Mouse (Mus musculus): ENCODE measurements at regions not wholly inside any gene's neighbourhood (a gene's known extent, or its start where the extent isn't known, plus 50 kb on each side); places are given as distances from the start of the nearest gene placed in this dataset.

DNA sequence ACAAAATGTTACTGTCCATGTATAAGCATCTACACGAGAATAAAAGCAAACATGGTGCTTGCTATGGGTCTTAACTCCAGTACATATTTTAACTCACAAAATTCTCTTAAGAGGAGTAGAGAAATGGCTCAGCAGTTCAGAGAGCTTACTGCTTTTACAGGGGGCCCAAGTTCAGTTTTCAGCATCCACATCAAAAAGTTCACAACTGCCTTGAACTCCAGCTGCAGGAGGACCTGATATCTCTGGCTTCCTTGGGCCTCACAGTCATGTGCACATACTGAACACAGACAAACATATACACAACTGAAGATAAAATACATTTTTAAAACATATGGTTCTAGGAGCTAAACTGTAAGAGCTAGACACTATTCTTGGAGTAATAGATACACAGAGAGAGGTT, 161.0 kb upstream of the Tmtc1 start:
- no peaks in the 10 kb centered on the region for H3K27me3 ChIP-seq (replicated peaks; ENCODE audit: control insufficient read depth, insufficient read depth, low read length)
- H3K9ac ChIP-seq (replicated peaks; ENCODE audit: low read depth, low read length): no peak overlapping the region
- ATAC-seq: no peak
- H3K36me3 ChIP-seq (ENCODE audit: control insufficient read depth, insufficient read depth): no peaks in the 10 kb centered on the region
- WGBS: 75% methylated on average over 1 of the region's 1 CpGs
- no peak overlapping the region for H3K4me3 ChIP-seq (replicated peaks; ENCODE audit: low read length)
- no peaks in the 10 kb centered on the region for H3K4me1 ChIP-seq (replicated peaks; ENCODE audit: control insufficient read depth, insufficient read depth, low read length)
- no peaks in the 10 kb centered on the region for H3K9me3 ChIP-seq (ENCODE audit: control insufficient read depth, low read length)
- no peak overlapping the region for H3K4me2 ChIP-seq (ENCODE audit: low read length)
- H3K27ac ChIP-seq (ENCODE audit: low read length): no peak overlapping the region

DNA sequence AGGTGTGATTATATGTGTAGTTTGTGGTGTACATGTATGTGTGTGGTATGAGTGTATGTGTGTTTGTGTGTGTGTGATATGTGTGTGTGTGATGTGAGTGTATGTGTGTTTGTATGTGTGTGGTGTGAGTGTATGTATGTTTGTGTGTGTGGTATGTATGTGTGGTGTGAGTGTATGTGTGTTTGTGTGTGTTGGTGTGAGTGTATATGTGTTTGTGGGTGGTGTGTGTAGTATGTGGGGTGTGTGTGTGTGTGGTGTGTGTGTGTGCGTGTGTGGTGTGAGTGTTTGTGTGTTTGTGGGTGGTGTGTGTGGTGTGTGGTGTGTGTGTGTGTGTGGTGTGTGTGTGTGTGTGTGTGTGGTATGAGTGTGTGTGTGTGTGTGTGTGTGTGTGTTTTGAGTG, 160.6 kb upstream of the Tmtc1 start:
- no peak overlapping the region for H3K4me3 ChIP-seq (replicated peaks; ENCODE audit: low read length)
- no peak overlapping the region for H3K27ac ChIP-seq (ENCODE audit: low read length)
- H3K9me3 ChIP-seq (ENCODE audit: control insufficient read depth, low read length): no peaks in the 10 kb centered on the region
- H3K9ac ChIP-seq (replicated peaks; ENCODE audit: low read depth, low read length): no peak overlapping the region
- H3K36me3 ChIP-seq (ENCODE audit: control insufficient read depth, insufficient read depth): no peaks in the 10 kb centered on the region
- no peaks in the 10 kb centered on the region for H3K27me3 ChIP-seq (replicated peaks; ENCODE audit: control insufficient read depth, insufficient read depth, low read length)
- 0% methylated on average over 1 of the region's 1 CpGs for WGBS
- H3K4me1 ChIP-seq (replicated peaks; ENCODE audit: control insufficient read depth, insufficient read depth, low read length): no peaks in the 10 kb centered on the region
- peak; percentile 52; the same call in 1 of the 2 replicates for ATAC-seq
- H3K4me2 ChIP-seq (ENCODE audit: low read length): no peak overlapping the region

DNA sequence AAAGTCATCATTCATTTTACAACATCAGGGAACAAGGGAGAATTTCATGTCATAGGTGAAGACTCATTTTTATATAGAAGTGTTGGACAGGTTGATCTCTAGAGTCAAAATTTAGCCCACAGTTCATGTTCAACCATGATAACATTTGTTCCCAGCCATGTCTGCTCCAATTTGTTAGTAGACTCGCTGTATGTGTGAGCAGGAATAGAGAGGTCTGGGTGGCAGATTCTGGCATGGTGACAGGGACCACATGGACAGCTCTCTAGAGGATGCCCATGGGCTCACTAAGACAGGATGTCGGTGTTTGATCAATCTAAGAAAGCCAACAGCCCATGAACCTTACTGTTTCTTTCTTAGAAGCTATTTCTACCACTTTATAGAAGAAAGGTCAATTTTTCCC, 159.7 kb upstream of the Tmtc1 start:
- H3K9ac ChIP-seq (replicated peaks; ENCODE audit: low read depth, low read length): no peak overlapping the region
- no peak overlapping the region for H3K27ac ChIP-seq (ENCODE audit: low read length)
- no peaks in the 10 kb centered on the region for H3K36me3 ChIP-seq (ENCODE audit: control insufficient read depth, insufficient read depth)
- no peaks in the 10 kb centered on the region for H3K27me3 ChIP-seq (replicated peaks; ENCODE audit: control insufficient read depth, insufficient read depth, low read length)
- no peak overlapping the region for H3K4me3 ChIP-seq (replicated peaks; ENCODE audit: low read length)
- H3K4me1 ChIP-seq (replicated peaks; ENCODE audit: control insufficient read depth, insufficient read depth, low read length): peaks cover 5% of the 10 kb centered on the region
- WGBS: 93% methylated on average over 2 of the region's 2 CpGs
- ATAC-seq: no peak
- H3K9me3 ChIP-seq (ENCODE audit: control insufficient read depth, low read length): no peaks in the 10 kb centered on the region
- H3K4me2 ChIP-seq (ENCODE audit: low read length): no peak overlapping the region

DNA sequence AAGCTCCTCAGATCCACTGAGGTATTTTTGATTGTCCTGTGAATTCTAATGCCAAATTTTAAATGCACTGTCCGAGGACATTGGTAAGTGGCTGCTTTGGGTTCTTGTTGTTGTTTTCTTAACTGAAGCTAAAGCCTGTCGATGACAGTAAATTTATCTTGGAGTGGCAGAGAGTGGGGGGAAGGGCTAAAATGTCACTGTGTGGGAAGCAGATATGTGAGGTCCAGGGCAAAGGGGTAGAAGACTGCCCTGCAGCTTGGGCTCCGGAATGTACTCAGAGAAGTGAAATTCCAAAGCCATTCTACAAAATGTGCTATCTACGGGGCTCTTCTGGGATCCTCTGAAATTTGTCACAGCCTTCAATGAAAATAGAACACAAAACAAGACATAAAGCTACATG, 159.3 kb upstream of the Tmtc1 start:
- ATAC-seq: no peak
- Histone ChIP-seq H3K27me3 (replicated peaks; ENCODE audit: control insufficient read depth, insufficient read depth, low read length) (no peaks in the 10 kb centered on the region), H3K4me3 (replicated peaks; ENCODE audit: low read length) (no peak overlapping the region), H3K9me3 (ENCODE audit: control insufficient read depth, low read length) (no peaks in the 10 kb centered on the region), H3K36me3 (ENCODE audit: control insufficient read depth, insufficient read depth) (no peaks in the 10 kb centered on the region), H3K9ac (replicated peaks; ENCODE audit: low read depth, low read length) (no peak overlapping the region), H3K4me1 (replicated peaks; ENCODE audit: control insufficient read depth, insufficient read depth, low read length) (peaks cover 9% of the 10 kb centered on the region), H3K27ac (ENCODE audit: low read length) (no peak overlapping the region), H3K4me2 (ENCODE audit: low read length) (no peak overlapping the region)
- 88% methylated on average over 4 of the region's 4 CpGs for WGBS

DNA sequence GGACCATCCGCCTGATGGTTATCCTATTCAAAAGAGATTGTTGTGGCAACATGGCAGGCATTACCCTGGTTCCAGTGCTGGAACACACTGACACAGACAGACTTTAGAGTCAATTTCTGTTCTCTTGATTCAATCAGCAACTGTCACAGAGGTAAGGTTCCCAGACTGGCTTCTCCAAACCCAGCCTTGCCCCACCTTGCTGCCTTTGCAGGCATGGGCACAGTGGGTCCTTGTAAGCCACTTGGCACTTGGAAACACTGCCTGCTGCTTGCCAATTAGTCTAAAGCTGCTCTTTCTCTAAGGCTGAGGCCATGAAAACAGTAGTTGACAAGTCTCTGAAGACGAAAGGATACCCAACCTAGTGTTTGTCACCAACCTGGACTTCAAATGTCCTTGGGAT, 158.7 kb upstream of the Tmtc1 start:
- H3K9ac ChIP-seq (replicated peaks; ENCODE audit: low read depth, low read length): no peak overlapping the region
- H3K9me3 ChIP-seq (ENCODE audit: control insufficient read depth, low read length): no peaks in the 10 kb centered on the region
- H3K27me3 ChIP-seq (replicated peaks; ENCODE audit: control insufficient read depth, insufficient read depth, low read length): no peaks in the 10 kb centered on the region
- H3K36me3 ChIP-seq (ENCODE audit: control insufficient read depth, insufficient read depth): no peaks in the 10 kb centered on the region
- WGBS: 70% methylated on average over 2 of the region's 2 CpGs
- ATAC-seq: no peak
- peaks cover 10% of the 10 kb centered on the region for H3K4me1 ChIP-seq (replicated peaks; ENCODE audit: control insufficient read depth, insufficient read depth, low read length)
- H3K27ac ChIP-seq (ENCODE audit: low read length): no peak overlapping the region
- no peak overlapping the region for H3K4me2 ChIP-seq (ENCODE audit: low read length)
- no peak overlapping the region for H3K4me3 ChIP-seq (replicated peaks; ENCODE audit: low read length)

DNA sequence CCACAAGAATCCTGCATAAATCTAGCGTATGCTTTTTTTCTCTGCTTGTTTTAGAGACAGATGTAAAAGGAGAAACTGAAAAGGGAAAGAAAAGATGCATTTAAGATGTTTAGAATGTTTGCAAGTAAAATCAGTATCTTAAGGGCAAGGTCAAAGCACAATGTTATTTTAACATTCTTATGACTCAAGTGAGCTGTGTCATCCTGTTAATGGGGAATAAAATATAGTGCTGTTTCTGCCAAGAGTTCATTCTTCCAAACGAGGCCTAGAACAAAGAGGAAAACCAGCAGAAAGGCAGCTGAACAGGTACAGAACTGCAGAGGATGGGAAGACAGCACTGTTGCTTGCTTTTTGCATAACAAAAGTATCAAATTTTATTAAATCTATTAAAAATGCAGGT, 156.7 kb upstream of the Tmtc1 start:
- ATAC-seq: no peak
- no peaks in the 10 kb centered on the region for H3K9me3 ChIP-seq (ENCODE audit: control insufficient read depth, low read length)
- H3K4me3 ChIP-seq (replicated peaks; ENCODE audit: low read length): no peak overlapping the region
- H3K27ac ChIP-seq (ENCODE audit: low read length): no peak overlapping the region
- H3K4me1 ChIP-seq (replicated peaks; ENCODE audit: control insufficient read depth, insufficient read depth, low read length): peaks cover 10% of the 10 kb centered on the region
- no peaks in the 10 kb centered on the region for H3K27me3 ChIP-seq (replicated peaks; ENCODE audit: control insufficient read depth, insufficient read depth, low read length)
- no peaks in the 10 kb centered on the region for H3K36me3 ChIP-seq (ENCODE audit: control insufficient read depth, insufficient read depth)
- no peak overlapping the region for H3K9ac ChIP-seq (replicated peaks; ENCODE audit: low read depth, low read length)
- 41% methylated on average over 2 of the region's 2 CpGs for WGBS
- H3K4me2 ChIP-seq (ENCODE audit: low read length): no peak overlapping the region

DNA sequence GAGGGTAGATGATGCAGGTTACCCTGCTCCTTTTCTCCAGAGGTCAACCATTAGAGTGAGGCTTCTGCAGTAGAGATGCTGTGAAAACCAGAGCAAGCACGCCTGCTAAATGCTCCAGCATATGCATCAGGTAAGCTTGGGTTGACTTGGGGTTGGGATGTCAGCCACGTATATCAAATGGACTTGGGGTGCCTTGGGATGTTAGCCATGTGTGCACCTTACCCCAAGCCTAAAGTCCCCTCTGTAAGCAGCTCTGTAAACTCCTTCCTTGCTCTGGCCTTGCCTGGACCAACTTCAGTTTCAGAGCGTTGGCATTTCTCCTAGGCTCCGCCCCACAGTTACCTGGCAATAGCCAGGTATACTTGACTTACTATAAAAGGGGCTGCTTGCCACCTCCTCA, 155.3 kb upstream of the Tmtc1 start:
- 69% methylated on average over 4 of the region's 4 CpGs for WGBS
- H3K9me3 ChIP-seq (ENCODE audit: control insufficient read depth, low read length): no peaks in the 10 kb centered on the region
- H3K4me3 ChIP-seq (replicated peaks; ENCODE audit: low read length): no peak overlapping the region

DNA sequence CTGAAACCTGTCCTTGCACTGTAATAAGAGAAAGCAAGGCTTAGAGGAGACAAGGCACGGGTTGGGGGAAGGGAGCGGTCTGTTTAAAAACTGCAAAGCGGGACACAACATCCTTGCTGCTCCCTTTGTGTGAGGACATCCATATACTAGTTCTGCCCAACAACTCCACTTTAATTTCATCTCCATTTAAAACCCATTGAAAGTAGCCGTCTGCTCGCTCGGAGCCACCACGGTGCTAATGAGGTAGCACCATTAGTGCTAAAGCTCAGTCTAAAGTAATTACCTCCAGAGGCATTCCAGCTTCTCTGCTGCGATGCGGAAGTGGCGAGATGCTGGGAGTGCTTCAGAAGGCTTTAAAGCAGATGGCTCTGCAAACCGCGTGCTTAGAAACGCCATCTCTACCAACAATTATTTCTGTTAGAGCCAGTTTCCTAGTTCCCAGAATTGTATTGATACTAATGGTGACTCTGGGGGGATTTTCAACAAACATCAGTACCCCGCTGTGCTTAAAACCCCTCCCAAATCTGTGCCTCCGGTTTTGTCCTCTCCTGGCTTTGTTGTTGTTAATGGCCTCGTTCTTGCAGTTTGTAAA, 154.7 kb upstream of the Tmtc1 start:
- peak overlapping the region; percentile 41; the same call in 1 of the 2 replicates for H3K9ac ChIP-seq (replicated peaks; ENCODE audit: low read depth, low read length)
- no peak overlapping the region for H3K27ac ChIP-seq (ENCODE audit: low read length)
- WGBS: 2% methylated on average over 16 of the region's 16 CpGs

More for the DNA sequence above, 155.3 kb upstream of the Tmtc1 start:
- Histone ChIP-seq H3K27ac (ENCODE audit: low read length) (no peak overlapping the region), H3K4me1 (replicated peaks; ENCODE audit: control insufficient read depth, insufficient read depth, low read length) (peaks cover 10% of the 10 kb centered on the region), H3K27me3 (replicated peaks; ENCODE audit: control insufficient read depth, insufficient read depth, low read length) (no peaks in the 10 kb centered on the region), H3K36me3 (ENCODE audit: control insufficient read depth, insufficient read depth) (no peaks in the 10 kb centered on the region), H3K4me2 (ENCODE audit: low read length) (no peak overlapping the region), H3K9ac (replicated peaks; ENCODE audit: low read depth, low read length) (no peak overlapping the region)
- no peak for ATAC-seq

DNA sequence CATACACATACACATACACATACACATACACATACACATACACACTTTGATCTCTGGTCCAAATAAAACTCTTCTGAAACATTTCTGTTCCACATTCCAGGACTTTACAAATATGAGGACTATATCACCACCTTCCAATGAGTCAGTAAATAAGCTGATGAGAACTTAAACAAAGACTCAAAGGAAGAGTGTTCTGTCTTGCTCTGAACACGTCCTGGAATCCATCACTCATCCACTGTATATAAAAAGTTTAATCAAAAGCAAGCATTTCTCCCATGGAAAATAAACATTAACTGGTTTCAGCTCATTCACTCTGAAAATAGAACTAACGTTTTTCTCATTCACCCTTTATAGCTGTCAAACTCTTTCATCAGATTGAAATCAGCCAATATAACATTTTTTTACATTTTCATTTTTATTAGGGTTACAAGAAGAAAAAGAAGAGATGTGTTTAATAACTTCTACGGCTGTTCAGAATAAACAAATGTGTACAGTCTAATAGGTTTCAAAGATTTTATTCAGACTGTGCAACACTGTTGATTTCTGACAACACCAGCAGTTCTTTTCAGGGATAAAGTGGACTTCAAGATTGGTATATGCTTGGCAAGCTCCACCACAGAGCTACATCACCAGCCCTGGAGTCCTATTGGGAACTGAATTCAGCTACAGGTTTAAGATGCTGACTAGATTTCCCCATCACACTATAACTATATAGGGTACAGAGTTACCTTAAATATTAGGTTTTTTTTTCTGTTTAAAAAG, 151.0 kb upstream of the Tmtc1 start:
- no peak for ATAC-seq
- Histone ChIP-seq H3K4me2 (ENCODE audit: low read length) (no peak overlapping the region), H3K9ac (replicated peaks; ENCODE audit: low read depth, low read length) (no peak overlapping the region), H3K27me3 (replicated peaks; ENCODE audit: control insufficient read depth, insufficient read depth, low read length) (no peaks in the 10 kb centered on the region), H3K36me3 (ENCODE audit: control insufficient read depth, insufficient read depth) (no peaks in the 10 kb centered on the region), H3K9me3 (ENCODE audit: control insufficient read depth, low read length) (no peaks in the 10 kb centered on the region), H3K4me3 (replicated peaks; ENCODE audit: low read length) (no peak overlapping the region), H3K4me1 (replicated peaks; ENCODE audit: control insufficient read depth, insufficient read depth, low read length) (peaks cover 10% of the 10 kb centered on the region), H3K27ac (ENCODE audit: low read length) (no peak overlapping the region)
- WGBS: 68% methylated on average over 3 of the region's 3 CpGs

More for the DNA sequence above, 154.7 kb upstream of the Tmtc1 start:
- Histone ChIP-seq H3K4me2 (ENCODE audit: low read length) (peak overlapping the region; percentile 51), H3K4me3 (replicated peaks; ENCODE audit: low read length) (peak overlapping the region; percentile 29), H3K27me3 (replicated peaks; ENCODE audit: control insufficient read depth, insufficient read depth, low read length) (no peaks in the 10 kb centered on the region), H3K36me3 (ENCODE audit: control insufficient read depth, insufficient read depth) (no peaks in the 10 kb centered on the region), H3K4me1 (replicated peaks; ENCODE audit: control insufficient read depth, insufficient read depth, low read length) (peaks cover 10% of the 10 kb centered on the region), H3K9me3 (ENCODE audit: control insufficient read depth, low read length) (no peaks in the 10 kb centered on the region)
- ATAC-seq: peak; percentile 82
